Mouse (Mus musculus) forebrain, embryonic 13.5 days (tissue): ENCODE data around the gene Gadl1. TPM values are rescaled to one million over a fixed set of nuclear protein-coding genes. Genes with fewer than 3 reads are reported as not detected.

Experiments
- ATAC-seq: fragments of 200-750 bp; cut with Nextera tagmentation; 2 replicates; pipeline ENCODE4 v1.8.0; 2017
- H3K27ac ChIP-seq: fragments of 300-500 bp; sonication (generic); 2 replicates; pipeline ENCODE4 v1.5.1; 2015; ENCODE audit warnings: inconsistent platforms, mild to moderate bottlenecking, moderate library complexity
- H3K27me3 ChIP-seq: fragments of 300-500 bp; sonication (generic); 2 replicates; pipeline ENCODE4 v1.6.1; 2015; ENCODE audit warnings: mild to moderate bottlenecking, inconsistent platforms
- H3K36me3 ChIP-seq: fragments of 300-500 bp; sonication (generic); 2 replicates; pipeline ENCODE4 v1.6.1; 2015; ENCODE audit warnings: mild to moderate bottlenecking, inconsistent platforms; ENCODE audit not compliant: poor library complexity, severe bottlenecking
- H3K4me1 ChIP-seq: fragments of 300-500 bp; sonication (generic); 2 replicates; pipeline ENCODE4 v1.6.1; 2015; ENCODE audit warnings: inconsistent platforms
- H3K4me2 ChIP-seq: fragments of 300-500 bp; sonication (generic); 2 replicates; pipeline ENCODE4 v1.6.1; 2015; ENCODE audit warnings: inconsistent platforms, mild to moderate bottlenecking, moderate library complexity
- H3K4me3 ChIP-seq: fragments of 300-500 bp; sonication (generic); 2 replicates; pipeline ENCODE4 v1.5.1; 2015; ENCODE audit warnings: mild to moderate bottlenecking, inconsistent platforms
- H3K9ac ChIP-seq: fragments of 300-500 bp; sonication (generic); 2 replicates; pipeline ENCODE4 v1.6.1; 2015; ENCODE audit warnings: mild to moderate bottlenecking, inconsistent platforms
- H3K9me3 ChIP-seq: fragments of 300-500 bp; sonication (generic); replicated peaks from 2 replicates; pipeline ENCODE4 v1.6.1; 2016; ENCODE audit warnings: inconsistent platforms
- WGBS: fragments of 180-500 bp; shearing (Covaris S2); methylation state at CpG from one replicate; pipeline ENCODE4 v1.1.7; 2015; 5-methylcytosine and 5-hydroxymethylcytosine counted together
- polyA plus RNA-seq: library from polyadenylated mRNA; unstranded; fragments of >200 nt; fragmentation: Nextera tagmentation; extraction: Ambion mirVana; gene quantifications from 2 replicates; pipeline ENCODE4 v1.2.1, GENCODE M21; 2015

Gadl1 gene
- polyA plus RNA-seq, 1 experiment from 2014 or later, result 0.30 TPM

GRCm38 (mm10) chr9:116121472-116121871, 212.2 kb downstream of the Gadl1 start:
- no peak overlapping the region for H3K27ac ChIP-seq
- 92% methylated on average over 7 of the region's 7 CpGs for WGBS
- no peak overlapping the region for H3K4me2 ChIP-seq
- no peak overlapping the region for H3K9ac ChIP-seq
- H3K27me3 ChIP-seq, result no peaks in the 10 kb centered on the region
- no peak for ATAC-seq
- no peak overlapping the region for H3K4me3 ChIP-seq
- peaks cover 15% of the 10 kb centered on the region for H3K4me1 ChIP-seq
- H3K9me3 ChIP-seq, result no peaks in the 10 kb centered on the region
- no peaks in the 10 kb centered on the region for H3K36me3 ChIP-seq

- Histone ChIP-seq H3K4me2 (no peak overlapping the region), H3K36me3 (no peaks in the 10 kb centered on the region), H3K9ac (no peak overlapping the region), H3K4me1 (peaks cover 15% of the 10 kb centered on the region), H3K4me3 (no peak overlapping the region), H3K9me3 (no peaks in the 10 kb centered on the region), H3K27me3 (no peaks in the 10 kb centered on the region), H3K27ac (no peak overlapping the region)
- WGBS, result 79% methylated on average over 6 of the region's 6 CpGs
- no peak for ATAC-seq
These were observed 213.3 kb downstream of the Gadl1 start for GRCm38 (mm10) chr9:116122544-116122943.

DNA sequence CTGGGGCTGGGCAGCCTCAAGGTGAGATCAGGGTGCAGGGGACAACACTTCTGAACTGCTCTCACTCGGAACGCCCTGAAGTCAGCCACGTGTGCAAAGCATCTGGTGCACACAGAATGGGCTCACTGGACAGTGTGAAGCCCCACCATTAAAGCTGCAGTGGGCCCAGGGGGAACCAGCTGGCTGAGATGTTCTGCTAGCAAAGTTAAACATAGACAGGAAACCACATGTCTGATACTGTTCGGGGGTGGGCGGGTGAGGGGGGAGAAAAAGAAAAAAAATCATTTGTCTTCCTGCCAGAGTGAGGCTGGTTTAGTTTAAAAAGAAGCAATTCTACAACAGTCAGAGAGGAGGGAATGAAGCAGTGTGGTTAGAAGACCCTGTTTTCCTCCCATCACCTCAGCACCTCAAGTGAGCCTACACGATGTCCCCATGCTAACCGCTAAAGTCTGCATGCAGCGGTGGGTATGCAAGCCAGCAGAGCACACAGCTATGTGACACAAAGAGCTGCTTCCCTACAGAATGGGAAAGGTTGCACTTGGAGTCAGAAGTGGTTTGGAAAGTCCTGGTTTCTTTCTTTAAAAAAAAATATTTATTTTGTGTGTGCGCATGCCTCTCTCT, 213.8 kb downstream of the Gadl1 start:
- Histone ChIP-seq H3K9ac (no peak overlapping the region), H3K27me3 (no peaks in the 10 kb centered on the region), H3K4me2 (no peak overlapping the region), H3K4me3 (no peak overlapping the region), H3K4me1 (peaks cover 13% of the 10 kb centered on the region), H3K9me3 (no peaks in the 10 kb centered on the region), H3K27ac (no peak overlapping the region), H3K36me3 (no peaks in the 10 kb centered on the region)
- 80% methylated on average over 9 of the region's 9 CpGs for WGBS
- no peak for ATAC-seq
